Mouse (Mus musculus) kidney, embryonic 14.5 days (tissue): ENCODE measurements around the gene Ccdc84. TPM values are rescaled to one million over a fixed set of nuclear protein-coding genes. Genes with fewer than 3 reads are reported as not detected.
"Not testable (repeated sequence)": the region's sequence is repeated elsewhere in the genome, so short reads cannot be mapped to it uniquely, and the experiment has no call there.

Experiments used
- ATAC-seq: fragments of 200-750 bp; cut with Nextera tagmentation; 2 replicates; pipeline ENCODE4 v1.8.0; 2017; ENCODE audit warnings: moderate number of reproducible peaks, mild to moderate bottlenecking, moderate TSS enrichment, moderate library complexity; ENCODE audit not compliant: low FRiP score, low TSS enrichment
- H3K27ac ChIP-seq: fragments of 300-500 bp; sonication (generic); 2 replicates; pipeline ENCODE4 v1.5.1; 2014; ENCODE audit warnings: low read depth, mild to moderate bottlenecking, low read length, moderate library complexity, mixed read lengths
- H3K27me3 ChIP-seq: fragments of 300-500 bp; sonication (generic); 2 replicates; pipeline ENCODE4 v1.6.1; 2014; ENCODE audit warnings: mild to moderate bottlenecking, low read length; ENCODE audit not compliant: control insufficient read depth, insufficient read depth
- H3K36me3 ChIP-seq: fragments of 300-500 bp; sonication (generic); 2 replicates; pipeline ENCODE4 v1.6.1; 2014; ENCODE audit warnings: low read length, mixed read lengths; ENCODE audit not compliant: control insufficient read depth, insufficient read depth
- H3K4me1 ChIP-seq: fragments of 300-500 bp; sonication (generic); 2 replicates; pipeline ENCODE4 v1.6.1; 2014; ENCODE audit warnings: low read length, mixed read lengths; ENCODE audit not compliant: control insufficient read depth, insufficient read depth
- H3K4me2 ChIP-seq: fragments of 300-500 bp; sonication (generic); replicated peaks from 2 replicates; pipeline ENCODE4 v1.6.1; 2014; ENCODE audit warnings: low read depth, mild to moderate bottlenecking, low read length
- H3K4me3 ChIP-seq: fragments of 300-500 bp; sonication (generic); 2 replicates; pipeline ENCODE4 v1.5.1; 2014; ENCODE audit warnings: mild to moderate bottlenecking, low read length
- H3K9ac ChIP-seq: fragments of 300-500 bp; sonication (generic); 2 replicates; pipeline ENCODE4 v1.6.1; 2014; ENCODE audit warnings: low read depth, mild to moderate bottlenecking, low read length, moderate library complexity
- H3K9me3 ChIP-seq: fragments of 300-500 bp; sonication (generic); 2 replicates; pipeline ENCODE4 v1.6.1; 2016; ENCODE audit warnings: low read length; ENCODE audit not compliant: control insufficient read depth
- WGBS: fragments of 180-500 bp; shearing (Covaris S2); extraction: QIAGEN DNeasy Blood & Tissue Kit; methylation state at CpG from one replicate; pipeline ENCODE4 v1.1.7; 2014; 5-methylcytosine and 5-hydroxymethylcytosine counted together
- polyA plus RNA-seq: library from polyadenylated mRNA; unstranded; fragments of >200 nt; fragmentation: Nextera tagmentation; extraction: Ambion mirVana; gene quantifications from 2 replicates; pipeline ENCODE4 v1.2.1, GENCODE M21; 2014

Ccdc84 gene
- polyA plus RNA-seq, 1 experiment from 2014 or later = 26.7 TPM

GRCm38 (mm10) chr9:44379054-44379834 is 39.1 kb downstream of the Ccdc84 start, which contains the start of gene Hyou1:
Gene Hyou1 (plus strand): TSS chr9:44379490.
- H3K4me2 ChIP-seq = peak within 1 kb of the TSS; percentile 76
- no peaks in the 10 kb centered on the region for H3K9me3 ChIP-seq
- H3K4me3 ChIP-seq = peak within 1 kb of the TSS; percentile 69
- peaks cover 16% of the 10 kb centered on the region; the same call in 1 of the 2 replicates for H3K4me1 ChIP-seq
- WGBS = under 1% methylated on average over 83 of the region's 83 CpGs
- peak; percentile 98 for ATAC-seq
- peaks cover 37% of the 10 kb centered on the region for H3K36me3 ChIP-seq
- peak within 1 kb of the TSS; percentile 84 for H3K9ac ChIP-seq
- H3K27me3 ChIP-seq = no peaks in the 10 kb centered on the region
- H3K27ac ChIP-seq = peak within 1 kb of the TSS; percentile 76

GRCm38 (mm10) chr9:44378153-44378730 is 40.1 kb downstream of the Ccdc84 start:
- H3K9ac ChIP-seq = peak overlapping the region; percentile 67; the same call in 1 of the 2 replicates
- peak overlapping the region; percentile 69 for H3K4me3 ChIP-seq
- peaks cover 16% of the 10 kb centered on the region; the same call in 1 of the 2 replicates for H3K4me1 ChIP-seq
- no peaks in the 10 kb centered on the region for H3K27me3 ChIP-seq
- no peak for ATAC-seq
- WGBS = 82% methylated on average over 5 of the region's 5 CpGs
- H3K36me3 ChIP-seq = peaks cover 27% of the 10 kb centered on the region
- no peak overlapping the region for H3K27ac ChIP-seq
- H3K9me3 ChIP-seq = no peaks in the 10 kb centered on the region
- peak overlapping the region; percentile 49 for H3K4me2 ChIP-seq

- Histone ChIP-seq H3K4me1 (peaks cover 16% of the 10 kb centered on the region; the same call in 1 of the 2 replicates), H3K36me3 (peaks cover 18% of the 10 kb centered on the region)
- H3K9me3 ChIP-seq, H3K4me2 ChIP-seq, ATAC-seq, H3K4me3 ChIP-seq, H3K9ac ChIP-seq, H3K27ac ChIP-seq, H3K27me3 ChIP-seq: not testable (repeated sequence)
- WGBS = 84% methylated on average over 2 of the region's 2 CpGs
Observed at GRCm38 (mm10) chr9:44377335-44377734, 41.0 kb downstream of the Ccdc84 start.

GRCm38 (mm10) chr9:44376141-44376540 is 42.2 kb downstream of the Ccdc84 start:
- Histone ChIP-seq H3K4me3 (no peak overlapping the region), H3K9me3 (no peaks in the 10 kb centered on the region), H3K27ac (no peak overlapping the region), H3K27me3 (no peaks in the 10 kb centered on the region), H3K36me3 (peaks cover 6% of the 10 kb centered on the region; the same call in 1 of the 2 replicates), H3K4me2 (no peak overlapping the region), H3K9ac (no peak overlapping the region), H3K4me1 (peaks cover 16% of the 10 kb centered on the region; the same call in 1 of the 2 replicates)
- ATAC-seq = no peak
- 88% methylated on average over 6 of the region's 6 CpGs for WGBS

GRCm38 (mm10) chr9:44373386-44373785 is 45.0 kb downstream of the Ccdc84 start:
- ATAC-seq = no peak
- H3K27ac ChIP-seq = no peak overlapping the region
- H3K4me3 ChIP-seq = no peak overlapping the region
- no peak overlapping the region for H3K4me2 ChIP-seq
- peaks cover 3% of the 10 kb centered on the region; the same call in 1 of the 2 replicates for H3K4me1 ChIP-seq
- no peaks in the 10 kb centered on the region for H3K36me3 ChIP-seq
- H3K9me3 ChIP-seq = no peaks in the 10 kb centered on the region
- H3K9ac ChIP-seq = no peak overlapping the region
- no peaks in the 10 kb centered on the region for H3K27me3 ChIP-seq

GRCm38 (mm10) chr9:44364480-44364879 is 53.9 kb downstream of the Ccdc84 start:
- Histone ChIP-seq H3K4me3 (no peak overlapping the region), H3K27me3 (no peaks in the 10 kb centered on the region), H3K9ac (no peak overlapping the region), H3K4me1 (peaks cover 6% of the 10 kb centered on the region; the same call in 1 of the 2 replicates), H3K9me3 (no peaks in the 10 kb centered on the region), H3K4me2 (no peak overlapping the region), H3K27ac (no peak overlapping the region), H3K36me3 (peaks cover 3% of the 10 kb centered on the region)
- ATAC-seq = no peak
- 69% methylated on average over 3 of the region's 3 CpGs for WGBS

- H3K36me3 ChIP-seq = peaks cover 24% of the 10 kb centered on the region
- H3K27ac ChIP-seq = peak overlapping the region; percentile 7; the same call in 1 of the 2 replicates
- peak overlapping the region; percentile 65; the same call in 1 of the 2 replicates for H3K9ac ChIP-seq
- H3K4me2 ChIP-seq = peak overlapping the region; percentile 65
- WGBS = 45% methylated on average over 4 of the region's 4 CpGs
- not testable (repeated sequence) for H3K4me1 ChIP-seq, H3K9me3 ChIP-seq, H3K27me3 ChIP-seq
- peak overlapping the region; percentile 68 for H3K4me3 ChIP-seq
- 0 out of 2 replicates have a peak, but pooled peaks have one; percentile 9 for ATAC-seq
Observed at GRCm38 (mm10) chr9:44361931-44362330, 56.4 kb downstream of the Ccdc84 start.

GRCm38 (mm10) chr9:44361190-44361917 is 57.0 kb downstream of the Ccdc84 start, which contains the start of gene Vps11:
Gene Vps11 (minus strand): TSS chr9:44361670.
- 1% methylated on average over 44 of the region's 44 CpGs for WGBS
- H3K27me3 ChIP-seq = no peaks in the 10 kb centered on the region
- peak within 1 kb of the TSS; percentile 65 for H3K4me2 ChIP-seq
- H3K4me1 ChIP-seq = peaks cover 6% of the 10 kb centered on the region; the same call in 1 of the 2 replicates
- H3K27ac ChIP-seq = peak within 1 kb of the TSS; percentile 7; the same call in 1 of the 2 replicates
- no peaks in the 10 kb centered on the region for H3K9me3 ChIP-seq
- ATAC-seq = peak; percentile 93
- H3K9ac ChIP-seq = peak within 1 kb of the TSS; percentile 65
- peaks cover 29% of the 10 kb centered on the region for H3K36me3 ChIP-seq
- peak within 1 kb of the TSS; percentile 68 for H3K4me3 ChIP-seq
